10 mouse cellular contexts compared by ENCODE assay signal in the genomic region with DNA sequence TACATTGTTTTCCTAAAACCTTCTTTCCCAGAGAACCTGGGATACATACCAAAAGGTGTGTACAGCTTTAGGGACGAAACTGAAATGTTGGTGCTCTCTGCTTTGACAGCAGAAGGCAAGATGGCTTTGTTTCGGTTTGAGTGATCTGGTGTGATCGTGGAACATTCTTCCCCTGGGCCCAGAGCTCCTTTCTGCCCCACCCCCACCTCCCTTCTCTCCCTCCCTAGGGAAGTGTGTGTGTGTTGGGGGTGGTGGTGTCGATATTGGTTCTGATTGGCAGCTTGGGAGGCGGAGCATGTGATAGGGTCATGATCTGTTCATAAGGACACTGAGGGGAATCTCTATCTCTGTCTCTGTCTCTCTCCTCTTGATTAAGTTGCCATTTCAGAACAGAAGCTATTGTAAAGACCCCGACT.
DNase-seq lines count a peak whose midpoint lies in the region; ATAC-seq and TF ChIP-seq lines count a peak whose summit lies in the region.
"Had no signal": no experiment of that assay in that cellular context is flagged by ENCODE, and none has a peak within 500 bp of the region (broad histone marks: within the 10 kb centered on the region; RNA-seq: fewer than 3 reads in every experiment).

No protein-coding gene starts in this region.

- H3K4me1 ChIP-seq in midbrain, embryonic 11.5 days (ENCODE audit: control insufficient read depth, insufficient read depth, low read length): peaks cover 17% of the 10 kb centered on the region
- H3K4me1 ChIP-seq in midbrain, embryonic 15.5 days: peaks cover 22% of the 10 kb centered on the region
- H3K4me1 ChIP-seq in hindbrain, embryonic 13.5 days (replicated peaks): peaks cover 41% of the 10 kb centered on the region
- peaks cover 13% of the 10 kb centered on the region for H3K4me1 ChIP-seq in stomach, postnatal 0 days (replicated peaks; ENCODE audit: control insufficient read depth, insufficient read depth)

- H3K4me2 ChIP-seq in midbrain, embryonic 11.5 days: no peak overlapping the region
- H3K4me2 ChIP-seq in midbrain, embryonic 15.5 days: no peak overlapping the region
- no peak overlapping the region for H3K4me2 ChIP-seq in hindbrain, embryonic 13.5 days
- H3K4me2 ChIP-seq in stomach, postnatal 0 days (replicated peaks; ENCODE audit: low read depth): peak overlapping the region; percentile 29

- 0 out of 2 replicates have a peak, but pooled peaks have one; percentile 54 for ATAC-seq in midbrain, embryonic 11.5 days (ENCODE audit: low FRiP score)
- no peak for ATAC-seq in midbrain, embryonic 15.5 days (replicated peaks)
- ATAC-seq in hindbrain, embryonic 13.5 days (ENCODE audit: low FRiP score): no peak
- ATAC-seq in stomach, postnatal 0 days (ENCODE audit: low FRiP score, low TSS enrichment): peak; percentile 21; the same call in 1 of the 2 replicates
- no peak for ATAC-seq in erythroblast, adult 5-6 weeks (replicated peaks; ENCODE audit: low FRiP score, poor library complexity, severe bottlenecking)

- intact Hi-C loops in gastrocnemius, postnatal 14 days (cut with DNase I; ENCODE audit: low total_unique reads): no loop called here

- no peak overlapping the region for H3K9ac ChIP-seq in midbrain, embryonic 11.5 days (ENCODE audit: low read length)
- H3K9ac ChIP-seq in midbrain, embryonic 15.5 days: no peak overlapping the region
- H3K9ac ChIP-seq in hindbrain, embryonic 13.5 days: no peak overlapping the region; the same call in 1 of the 2 replicates
- no peak overlapping the region for H3K9ac ChIP-seq in stomach, postnatal 0 days (ENCODE audit: low read length)

- 29% methylated on average over 6 of the region's 6 CpGs for WGBS in midbrain, embryonic 11.5 days
- 29% methylated on average over 6 of the region's 6 CpGs for WGBS in midbrain, embryonic 15.5 days
- WGBS in hindbrain, embryonic 13.5 days: 41% methylated on average over 6 of the region's 6 CpGs
- 44% methylated on average over 6 of the region's 6 CpGs for WGBS in stomach, postnatal 0 days

- H3K27me3 ChIP-seq in midbrain, embryonic 11.5 days (ENCODE audit: control insufficient read depth, insufficient read depth, low read length): 0 out of 2 replicates have a peak, but pooled peaks cover 7% of the 10 kb centered on the region
- H3K27me3 ChIP-seq in midbrain, embryonic 15.5 days (replicated peaks): no peaks in the 10 kb centered on the region
- peaks cover 4% of the 10 kb centered on the region; the same call in 1 of the 2 replicates for H3K27me3 ChIP-seq in hindbrain, embryonic 13.5 days
- H3K27me3 ChIP-seq in stomach, postnatal 0 days (ENCODE audit: control insufficient read depth, insufficient read depth, low read length): no peaks in the 10 kb centered on the region

- no peak overlapping the region for H3K4me3 ChIP-seq in midbrain, embryonic 11.5 days (ENCODE audit: low read depth, low read length)
- no peak overlapping the region for H3K4me3 ChIP-seq in midbrain, embryonic 15.5 days
- H3K4me3 ChIP-seq in hindbrain, embryonic 13.5 days: no peak overlapping the region
- H3K4me3 ChIP-seq in stomach, postnatal 0 days (ENCODE audit: low read depth, low read length): no peak overlapping the region
- H3K4me3 ChIP-seq: erythroblast, embryonic 14.5 days; myocyte had no signal

- TF ChIP-seq CTCF in stomach, postnatal 0 days (IDR thresholded peaks at IDR 0.05; ENCODE audit: low read depth): no peak

- no peak overlapping the region for H3K27ac ChIP-seq in midbrain, embryonic 11.5 days (ENCODE audit: low read depth, low read length)
- H3K27ac ChIP-seq in midbrain, embryonic 15.5 days: no peak overlapping the region
- peak overlapping the region; percentile 42; the same call in 1 of the 2 replicates for H3K27ac ChIP-seq in hindbrain, embryonic 13.5 days
- H3K27ac ChIP-seq in stomach, postnatal 0 days (replicated peaks): peak overlapping the region; percentile 78

- H3K36me3 ChIP-seq in midbrain, embryonic 11.5 days (ENCODE audit: control insufficient read depth, insufficient read depth, low read length): no peaks in the 10 kb centered on the region
- no peaks in the 10 kb centered on the region for H3K36me3 ChIP-seq in midbrain, embryonic 15.5 days (replicated peaks)
- no peaks in the 10 kb centered on the region for H3K36me3 ChIP-seq in hindbrain, embryonic 13.5 days
- H3K36me3 ChIP-seq in stomach, postnatal 0 days (ENCODE audit: control insufficient read depth, insufficient read depth, low read length): no peaks in the 10 kb centered on the region

- no peak for TF ChIP-seq EP300 in stomach, postnatal 0 days (optimal IDR thresholded peaks at IDR 0.05)

- DNase-seq in embryo, embryonic 10.5 days (ENCODE audit: low spot score): peak; percentile 29
- DNase-seq in embryo, embryonic 10 days (ENCODE audit: low spot score): no peak
- no peak for DNase-seq in midbrain, embryonic 11.5 days (ENCODE audit: low spot score, missing footprints)
- DNase-seq in stomach, postnatal 0 days (ENCODE audit: low spot score): peak; percentile 46
- DNase-seq in gastrocnemius, postnatal 14 days: no peak

- H3K9me3 ChIP-seq in midbrain, embryonic 11.5 days (ENCODE audit: control insufficient read depth, low read length): no peaks in the 10 kb centered on the region
- H3K9me3 ChIP-seq in midbrain, embryonic 15.5 days: no peaks in the 10 kb centered on the region
- no peaks in the 10 kb centered on the region for H3K9me3 ChIP-seq in hindbrain, embryonic 13.5 days
- no peaks in the 10 kb centered on the region for H3K9me3 ChIP-seq in stomach, postnatal 0 days (ENCODE audit: control insufficient read depth, low read length)

Comparison
In these comparisons a context has a peak if more than half of its experiments do, and no peak if none do; other contexts are left out.
1. DNase-seq: peak in embryo, embryonic 10.5 days (single experiment) and stomach, postnatal 0 days (single experiment); none in embryo, embryonic 10 days (single experiment), midbrain, embryonic 11.5 days (single experiment) and gastrocnemius, postnatal 14 days (single experiment).
2. ATAC-seq: peak in midbrain, embryonic 11.5 days (single experiment) and stomach, postnatal 0 days (single experiment); none in midbrain, embryonic 15.5 days (single experiment), hindbrain, embryonic 13.5 days (single experiment) and erythroblast, adult 5-6 weeks (single experiment).
3. H3K27ac ChIP-seq: peak in hindbrain, embryonic 13.5 days (single experiment) and stomach, postnatal 0 days (single experiment); none in midbrain, embryonic 11.5 days (single experiment) and midbrain, embryonic 15.5 days (single experiment).